Mouse (Mus musculus): ENCODE data around the gene Gm38100. TPM values are rescaled to one million over a fixed set of nuclear protein-coding genes. Genes with fewer than 3 reads are reported as not detected.

The Gm38100 gene
- polyA plus RNA-seq (2015; fragmentation: Nextera tagmentation; extraction: Ambion mirVana): 0.07 TPM in 1 of 2 replicates, not detected in the other

- ATAC-seq: no peak
- H3K4me3 ChIP-seq (ENCODE audit: low read length): no peak within 1 kb of the TSS
- H3K9ac ChIP-seq (ENCODE audit: low read depth, low read length): no peak within 1 kb of the TSS
- no peak within 1 kb of the TSS for H3K4me2 ChIP-seq (ENCODE audit: low read depth, low read length)
- H3K27ac ChIP-seq (ENCODE audit: low read length): no peak within 1 kb of the TSS
- 85% methylated on average over 9 of the region's 9 CpGs for WGBS
- no peaks in the 10 kb centered on the region for H3K4me1 ChIP-seq (ENCODE audit: control insufficient read depth, insufficient read depth, low read length)
- no peaks in the 10 kb centered on the region for H3K9me3 ChIP-seq (ENCODE audit: control insufficient read depth, low read length)
- no peaks in the 10 kb centered on the region for H3K36me3 ChIP-seq (ENCODE audit: control insufficient read depth, insufficient read depth, low read length)
- no peaks in the 10 kb centered on the region for H3K27me3 ChIP-seq (replicated peaks; ENCODE audit: control insufficient read depth, insufficient read depth, low read length)
These were observed at the start of gene Gm38100 for GRCm38 (mm10) chr1:175920029-175920428. TSS of gene Gm38100 (plus strand) at chr1:175920329.

GRCm38 (mm10) chr1:175870716-175871115, 49.4 kb upstream of the Gm38100 start:
- ATAC-seq: no peak
- Histone ChIP-seq H3K36me3 (ENCODE audit: control insufficient read depth, insufficient read depth, low read length) (no peaks in the 10 kb centered on the region), H3K27me3 (replicated peaks; ENCODE audit: control insufficient read depth, insufficient read depth, low read length) (no peaks in the 10 kb centered on the region), H3K4me1 (ENCODE audit: control insufficient read depth, insufficient read depth, low read length) (no peaks in the 10 kb centered on the region), H3K4me2 (ENCODE audit: low read depth, low read length) (no peak overlapping the region), H3K9me3 (ENCODE audit: control insufficient read depth, low read length) (no peaks in the 10 kb centered on the region), H3K9ac (ENCODE audit: low read depth, low read length) (no peak overlapping the region), H3K4me3 (ENCODE audit: low read length) (no peak overlapping the region), H3K27ac (ENCODE audit: low read length) (no peak overlapping the region)
- WGBS: 72% methylated on average over 3 of the region's 3 CpGs

- 63% methylated on average over 6 of the region's 6 CpGs for WGBS
- no peaks in the 10 kb centered on the region for H3K9me3 ChIP-seq (ENCODE audit: control insufficient read depth, low read length)
- no peaks in the 10 kb centered on the region for H3K36me3 ChIP-seq (ENCODE audit: control insufficient read depth, insufficient read depth, low read length)
- H3K4me2 ChIP-seq (ENCODE audit: low read depth, low read length): no peak overlapping the region
- no peak overlapping the region for H3K27ac ChIP-seq (ENCODE audit: low read length)
- H3K4me3 ChIP-seq (ENCODE audit: low read length): no peak overlapping the region
- H3K4me1 ChIP-seq (ENCODE audit: control insufficient read depth, insufficient read depth, low read length): no peaks in the 10 kb centered on the region
- ATAC-seq: no peak
- H3K9ac ChIP-seq (ENCODE audit: low read depth, low read length): no peak overlapping the region
- no peaks in the 10 kb centered on the region for H3K27me3 ChIP-seq (replicated peaks; ENCODE audit: control insufficient read depth, insufficient read depth, low read length)
These were observed 47.9 kb upstream of the Gm38100 start for GRCm38 (mm10) chr1:175872028-175872816.

- H3K9me3 ChIP-seq (ENCODE audit: control insufficient read depth, low read length): no peaks in the 10 kb centered on the region
- WGBS: under 1% methylated on average over 66 of the region's 66 CpGs
These were observed 39.5 kb upstream of the Gm38100 start, which contains the start of gene Exo1 for GRCm38 (mm10) chr1:175880453-175881296. TSS of gene Exo1 (plus strand) at chr1:175880581.

GRCm38 (mm10) chr1:175883398-175883797, 36.7 kb upstream of the Gm38100 start:
- Histone ChIP-seq H3K9me3 (ENCODE audit: control insufficient read depth, low read length) (no peaks in the 10 kb centered on the region), H3K27me3 (replicated peaks; ENCODE audit: control insufficient read depth, insufficient read depth, low read length) (no peaks in the 10 kb centered on the region), H3K27ac (ENCODE audit: low read length) (no peak overlapping the region), H3K4me3 (ENCODE audit: low read length) (no peak overlapping the region), H3K36me3 (ENCODE audit: control insufficient read depth, insufficient read depth, low read length) (no peaks in the 10 kb centered on the region), H3K4me1 (ENCODE audit: control insufficient read depth, insufficient read depth, low read length) (peaks cover 8% of the 10 kb centered on the region), H3K9ac (ENCODE audit: low read depth, low read length) (no peak overlapping the region), H3K4me2 (ENCODE audit: low read depth, low read length) (no peak overlapping the region)
- 66% methylated on average over 3 of the region's 3 CpGs for WGBS
- ATAC-seq: no peak

More at GRCm38 (mm10) chr1:175880453-175881296, 39.5 kb upstream of the Gm38100 start, which contains the start of gene Exo1:
- Histone ChIP-seq H3K4me3 (ENCODE audit: low read length) (peak within 1 kb of the TSS; percentile 82), H3K4me1 (ENCODE audit: control insufficient read depth, insufficient read depth, low read length) (peaks cover 8% of the 10 kb centered on the region), H3K27me3 (replicated peaks; ENCODE audit: control insufficient read depth, insufficient read depth, low read length) (no peaks in the 10 kb centered on the region), H3K9ac (ENCODE audit: low read depth, low read length) (peak within 1 kb of the TSS; percentile 86), H3K4me2 (ENCODE audit: low read depth, low read length) (peak within 1 kb of the TSS; percentile 79), H3K27ac (ENCODE audit: low read length) (peak within 1 kb of the TSS; percentile 93), H3K36me3 (ENCODE audit: control insufficient read depth, insufficient read depth, low read length) (no peaks in the 10 kb centered on the region)
- ATAC-seq: peak; percentile 99

GRCm38 (mm10) chr1:175893263-175893662, 26.9 kb upstream of the Gm38100 start:
- 85% methylated on average over 6 of the region's 6 CpGs for WGBS
- no peak overlapping the region for H3K4me3 ChIP-seq (ENCODE audit: low read length)
- no peak overlapping the region for H3K27ac ChIP-seq (ENCODE audit: low read length)
- no peaks in the 10 kb centered on the region for H3K27me3 ChIP-seq (replicated peaks; ENCODE audit: control insufficient read depth, insufficient read depth, low read length)
- no peak overlapping the region for H3K4me2 ChIP-seq (ENCODE audit: low read depth, low read length)
- no peaks in the 10 kb centered on the region for H3K4me1 ChIP-seq (ENCODE audit: control insufficient read depth, insufficient read depth, low read length)
- H3K9me3 ChIP-seq (ENCODE audit: control insufficient read depth, low read length): no peaks in the 10 kb centered on the region
- H3K36me3 ChIP-seq (ENCODE audit: control insufficient read depth, insufficient read depth, low read length): peaks cover 11% of the 10 kb centered on the region; the same call in 1 of the 2 replicates
- ATAC-seq: no peak
- no peak overlapping the region for H3K9ac ChIP-seq (ENCODE audit: low read depth, low read length)

GRCm38 (mm10) chr1:175893726-175894125, 26.4 kb upstream of the Gm38100 start:
- WGBS: 86% methylated on average over 12 of the region's 12 CpGs

GRCm38 (mm10) chr1:175911207-175911606, 8.9 kb upstream of the Gm38100 start:
- Histone ChIP-seq H3K4me2 (ENCODE audit: low read depth, low read length) (no peak overlapping the region), H3K9ac (ENCODE audit: low read depth, low read length) (no peak overlapping the region), H3K4me3 (ENCODE audit: low read length) (no peak overlapping the region), H3K27ac (ENCODE audit: low read length) (no peak overlapping the region), H3K9me3 (ENCODE audit: control insufficient read depth, low read length) (no peaks in the 10 kb centered on the region), H3K4me1 (ENCODE audit: control insufficient read depth, insufficient read depth, low read length) (no peaks in the 10 kb centered on the region), H3K27me3 (replicated peaks; ENCODE audit: control insufficient read depth, insufficient read depth, low read length) (no peaks in the 10 kb centered on the region), H3K36me3 (ENCODE audit: control insufficient read depth, insufficient read depth, low read length) (no peaks in the 10 kb centered on the region)
- 94% methylated on average over 2 of the region's 2 CpGs for WGBS
- no peak for ATAC-seq

More at GRCm38 (mm10) chr1:175893726-175894125, 26.4 kb upstream of the Gm38100 start:
- H3K27me3 ChIP-seq (replicated peaks; ENCODE audit: control insufficient read depth, insufficient read depth, low read length): no peaks in the 10 kb centered on the region
- peaks cover 11% of the 10 kb centered on the region; the same call in 1 of the 2 replicates for H3K36me3 ChIP-seq (ENCODE audit: control insufficient read depth, insufficient read depth, low read length)
- no peaks in the 10 kb centered on the region for H3K4me1 ChIP-seq (ENCODE audit: control insufficient read depth, insufficient read depth, low read length)
- H3K4me2 ChIP-seq (ENCODE audit: low read depth, low read length): no peak overlapping the region
- no peak overlapping the region for H3K4me3 ChIP-seq (ENCODE audit: low read length)
- no peak overlapping the region for H3K9ac ChIP-seq (ENCODE audit: low read depth, low read length)
- no peaks in the 10 kb centered on the region for H3K9me3 ChIP-seq (ENCODE audit: control insufficient read depth, low read length)
- H3K27ac ChIP-seq (ENCODE audit: low read length): no peak overlapping the region
- no peak for ATAC-seq

GRCm38 (mm10) chr1:175912038-175912437, 8.1 kb upstream of the Gm38100 start:
- no peak for ATAC-seq
- no peak overlapping the region for H3K27ac ChIP-seq (ENCODE audit: low read length)
- H3K36me3 ChIP-seq (ENCODE audit: control insufficient read depth, insufficient read depth, low read length): no peaks in the 10 kb centered on the region
- no peaks in the 10 kb centered on the region for H3K27me3 ChIP-seq (replicated peaks; ENCODE audit: control insufficient read depth, insufficient read depth, low read length)
- no peak overlapping the region for H3K4me2 ChIP-seq (ENCODE audit: low read depth, low read length)
- H3K9me3 ChIP-seq (ENCODE audit: control insufficient read depth, low read length): no peaks in the 10 kb centered on the region
- no peak overlapping the region for H3K4me3 ChIP-seq (ENCODE audit: low read length)
- no peaks in the 10 kb centered on the region for H3K4me1 ChIP-seq (ENCODE audit: control insufficient read depth, insufficient read depth, low read length)
- 86% methylated on average over 3 of the region's 3 CpGs for WGBS
- no peak overlapping the region for H3K9ac ChIP-seq (ENCODE audit: low read depth, low read length)
